In the genomic region with DNA sequence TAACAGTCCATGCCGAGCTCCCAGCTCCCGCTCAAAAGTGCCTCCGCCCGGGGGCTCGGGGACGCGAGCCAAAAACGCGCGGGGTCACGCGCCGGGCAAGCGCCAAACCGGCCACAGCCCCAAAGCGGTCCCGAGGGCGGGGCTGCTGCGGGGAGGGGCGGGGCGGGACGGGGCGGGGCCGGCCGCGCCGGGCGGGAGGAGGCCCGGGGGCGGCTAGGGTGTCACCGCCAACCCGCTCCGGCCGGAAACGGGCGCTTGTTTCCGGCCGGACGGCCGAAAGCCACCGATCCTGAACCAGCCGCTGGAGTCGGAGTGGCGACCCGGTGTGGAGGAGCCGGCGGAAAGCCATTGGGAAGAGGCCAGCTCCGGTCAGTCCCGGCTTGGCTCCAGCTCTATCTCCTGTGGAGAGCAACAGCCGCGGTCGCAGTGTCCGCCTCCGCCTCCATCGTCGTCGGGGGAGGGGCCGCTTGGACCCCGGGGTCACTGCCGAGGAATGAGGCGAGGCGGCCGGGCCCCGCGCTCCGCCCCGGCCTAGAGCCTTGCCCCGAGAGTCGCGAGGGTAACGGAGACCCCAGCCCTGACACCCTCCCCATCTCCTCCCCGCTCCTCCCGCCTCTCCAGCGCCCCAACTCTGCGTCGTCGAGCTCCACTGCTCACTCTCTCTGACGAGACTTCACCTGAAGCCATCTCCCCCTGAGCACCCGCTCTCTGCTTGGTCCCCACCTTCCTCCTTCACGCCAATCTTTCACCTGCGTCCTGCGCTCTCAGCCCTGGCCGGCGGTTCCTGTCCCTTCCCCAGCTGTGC, we compare ENCODE assay signal across 8 mouse cellular contexts. TPM values are rescaled to one million over a fixed set of nuclear protein-coding genes. Genes with fewer than 3 reads are reported as not detected.
DNase-seq lines count a peak whose midpoint lies in the region; ATAC-seq and TF ChIP-seq lines count a peak whose summit lies in the region.

A gene (plus strand): TSS at position 267 of the 805 bp plus-strand sequence.

- under 1% methylated on average over 81 of the region's 84 CpGs for WGBS in forebrain, embryonic 12.5 days
- under 1% methylated on average over 70 of the region's 84 CpGs for WGBS in heart, postnatal 0 days
- under 1% methylated on average over 73 of the region's 84 CpGs for WGBS in liver, postnatal 0 days (ENCODE audit: insufficient replicate concordance)
- whole genome bisulfite sequencing in neural tube, embryonic 14.5 days: under 1% methylated on average over 76 of the region's 84 CpGs

- H3K4me1 ChIP-seq in CH12.LX (ENCODE audit: control insufficient read depth in 1 of 2, insufficient read depth in 2 of 2): peaks cover 15 to 59% of the 10 kb centered on the region in 2 experiments
- peaks cover 23% of the 10 kb centered on the region for H3K4me1 ChIP-seq in forebrain, embryonic 12.5 days
- H3K4me1 ChIP-seq in heart, postnatal 0 days (ENCODE audit: control insufficient read depth, insufficient read depth): peaks cover 6% of the 10 kb centered on the region; the same call in 1 of the 2 replicates
- H3K4me1 ChIP-seq in liver, postnatal 0 days (ENCODE audit: insufficient read depth): peaks cover 18% of the 10 kb centered on the region
- H3K4me1 ChIP-seq in neural tube, embryonic 14.5 days (ENCODE audit: control insufficient read depth, insufficient read depth, low read length): peaks cover 14% of the 10 kb centered on the region; the same call in 1 of the 2 replicates

- TF ChIP-seq EP300 in CH12.LX (IDR thresholded peaks at IDR 0.05; ENCODE audit: low read length): no peak
- TF ChIP-seq EP300 in heart, postnatal 0 days (IDR thresholded peaks at IDR 0.05; ENCODE audit: low read depth): no peak
- 0 out of 2 replicates have a peak, but pooled peaks have one; percentile 18 for TF ChIP-seq EP300 in liver, postnatal 0 days (IDR thresholded peaks at IDR 0.05; ENCODE audit: low read depth)

- peak within 1 kb of the TSS; percentile 83 for H3K9ac ChIP-seq in CH12.LX (ENCODE audit: insufficient read depth, low read depth)
- H3K9ac ChIP-seq in forebrain, embryonic 12.5 days: peak within 1 kb of the TSS; percentile 89
- H3K9ac ChIP-seq in heart, postnatal 0 days (replicated peaks; ENCODE audit: low read depth, low read length): peak within 1 kb of the TSS; percentile 90
- peak within 1 kb of the TSS; percentile 89 for H3K9ac ChIP-seq in liver, postnatal 0 days (replicated peaks)
- peak within 1 kb of the TSS; percentile 88 for H3K9ac ChIP-seq in neural tube, embryonic 14.5 days (replicated peaks; ENCODE audit: low read depth, low read length)

- TF ChIP-seq RAD21 in CH12.LX (IDR thresholded peaks at IDR 0.05; ENCODE audit: low read depth, low read length): no peak

- peak; percentile 74 for TF ChIP-seq POLR2A in CH12.LX (IDR thresholded peaks at IDR 0.05; ENCODE audit: low read depth, low read length)

- peak; percentile 91 for ATAC-seq in forebrain, embryonic 12.5 days (ENCODE audit: low FRiP score)
- ATAC-seq in heart, postnatal 0 days (ENCODE audit: insufficient read depth, low read depth): peak; percentile 92
- ATAC-seq in liver, postnatal 0 days: peak; percentile 93
- peak; percentile 87 for ATAC-seq in neural tube, embryonic 14.5 days (ENCODE audit: low read depth)

- peak within 1 kb of the TSS; percentile 47 for H3K27ac ChIP-seq in CH12.LX (ENCODE audit: insufficient read depth, low read depth)
- H3K27ac ChIP-seq in forebrain, embryonic 12.5 days: peak within 1 kb of the TSS; percentile 80
- H3K27ac ChIP-seq in heart, postnatal 0 days (ENCODE audit: low read depth): peak within 1 kb of the TSS; percentile 94
- peak within 1 kb of the TSS; percentile 91 for H3K27ac ChIP-seq in liver, postnatal 0 days (ENCODE audit: low read depth)
- H3K27ac ChIP-seq in neural tube, embryonic 14.5 days (ENCODE audit: low read depth, low read length): peak within 1 kb of the TSS; percentile 63; the same call in 1 of the 2 replicates

- H3K36me3 ChIP-seq in CH12.LX (replicated peaks in 1 of 2; ENCODE audit: control insufficient read depth in 1 of 2, insufficient read depth in 1 of 2, low read length in 1 of 2): peaks cover 0 to 16% of the 10 kb centered on the region in 2 experiments
- H3K36me3 ChIP-seq in forebrain, embryonic 12.5 days (replicated peaks): no peaks in the 10 kb centered on the region
- no peaks in the 10 kb centered on the region; the same call in 1 of the 2 replicates for H3K36me3 ChIP-seq in heart, postnatal 0 days (replicated peaks; ENCODE audit: control insufficient read depth, insufficient read depth, low read length)
- H3K36me3 ChIP-seq in liver, postnatal 0 days (replicated peaks; ENCODE audit: insufficient read depth, low read length): peaks cover 3% of the 10 kb centered on the region; the same call in 1 of the 2 replicates
- no peaks in the 10 kb centered on the region for H3K36me3 ChIP-seq in neural tube, embryonic 14.5 days (ENCODE audit: control insufficient read depth, insufficient read depth, low read length)

- peak within 1 kb of the TSS; percentile 99 for H3K4me2 ChIP-seq in CH12.LX (ENCODE audit: insufficient read depth, low read depth, poor library complexity, severe bottlenecking)
- peak within 1 kb of the TSS; percentile 91 for H3K4me2 ChIP-seq in forebrain, embryonic 12.5 days
- H3K4me2 ChIP-seq in heart, postnatal 0 days (ENCODE audit: low read depth, low read length): peak within 1 kb of the TSS; percentile 85
- H3K4me2 ChIP-seq in liver, postnatal 0 days (ENCODE audit: low read depth, low read length): peak within 1 kb of the TSS; percentile 92
- H3K4me2 ChIP-seq in neural tube, embryonic 14.5 days (ENCODE audit: low read depth, low read length): peak within 1 kb of the TSS; percentile 83

- DNase-seq in CH12.LX (ENCODE audit: extremely low read depth): peak; percentile 70
- DNase-seq in c-Kit-positive CD71-positive TER-119-negative erythroid progenitor cells, embryonic 14.5 days (ENCODE audit: low read depth): peak; percentile 58
- peak; percentile 75 for DNase-seq in heart, postnatal 0 days (ENCODE audit: low spot score)
- DNase-seq in kidney, postnatal 36 days: peak; percentile 82 to 88
- DNase-seq in liver, postnatal 0 days: peak; percentile 91
- peak; percentile 90 for DNase-seq in testis, postnatal 10 days (ENCODE audit: low spot score)

- dilution Hi-C loops in CH12.LX (cut with MboI; ENCODE audit: extremely low pct_ligation_motif_present, extremely low pct_unique_long_range_greater_than_20kb, low sequenced_read_pairs): no loop called here

- H3K79me2 ChIP-seq in CH12.LX (replicated peaks; ENCODE audit: control insufficient read depth, extremely low read depth, insufficient read depth, poor library complexity, severe bottlenecking): peaks cover 24% of the 10 kb centered on the region

- H3K9me3 ChIP-seq in CH12.LX (replicated peaks; ENCODE audit: low read length): no peaks in the 10 kb centered on the region
- H3K9me3 ChIP-seq in forebrain, embryonic 12.5 days: no peaks in the 10 kb centered on the region
- H3K9me3 ChIP-seq in heart, postnatal 0 days (replicated peaks; ENCODE audit: control insufficient read depth, low read length): no peaks in the 10 kb centered on the region
- H3K9me3 ChIP-seq in liver, postnatal 0 days (ENCODE audit: low read length): no peaks in the 10 kb centered on the region
- no peaks in the 10 kb centered on the region for H3K9me3 ChIP-seq in neural tube, embryonic 14.5 days (ENCODE audit: control insufficient read depth, low read length)

- no peak for TF ChIP-seq CTCF in CH12.LX (conservative IDR thresholded peaks at IDR 0.05 in 1 of 2, IDR thresholded peaks at IDR 0.05 in 1 of 2; ENCODE audit: low read depth in 2 of 2, low read length in 2 of 2)
- no peak for TF ChIP-seq CTCF in heart, postnatal 0 days (IDR thresholded peaks at IDR 0.05; ENCODE audit: low read depth)
- TF ChIP-seq CTCF in liver, postnatal 0 days (IDR thresholded peaks at IDR 0.05; ENCODE audit: low read depth): no peak

- in situ Hi-C loops in CH12.LX (cut with MboI; ENCODE audit: low pct_ligation_motif_present, low pct_unique_long_range_greater_than_20kb, low sequenced_read_pairs): no loop called here

- H3K4me3 ChIP-seq in CH12.LX (replicated peaks in 1 of 3; ENCODE audit: low read depth in 2 of 3, low read length in 2 of 3, poor library complexity in 1 of 3): peak within 1 kb of the TSS; percentile 81 to 88 (median 86)
- H3K4me3 ChIP-seq in forebrain, embryonic 12.5 days (replicated peaks): peak within 1 kb of the TSS; percentile 89
- peak within 1 kb of the TSS; percentile 93 for H3K4me3 ChIP-seq in heart, postnatal 0 days (ENCODE audit: low read depth, low read length)
- H3K4me3 ChIP-seq in liver, postnatal 0 days (ENCODE audit: low read depth, low read length): peak within 1 kb of the TSS; percentile 89
- H3K4me3 ChIP-seq in neural tube, embryonic 14.5 days (ENCODE audit: low read depth, low read length): peak within 1 kb of the TSS; percentile 90

- no peaks in the 10 kb centered on the region for H3K27me3 ChIP-seq in CH12.LX (replicated peaks)
- H3K27me3 ChIP-seq in forebrain, embryonic 12.5 days: no peaks in the 10 kb centered on the region
- no peaks in the 10 kb centered on the region for H3K27me3 ChIP-seq in heart, postnatal 0 days (ENCODE audit: control insufficient read depth, insufficient read depth, low read length)
- no peaks in the 10 kb centered on the region for H3K27me3 ChIP-seq in liver, postnatal 0 days (ENCODE audit: insufficient read depth, low read length)
- no peaks in the 10 kb centered on the region for H3K27me3 ChIP-seq in neural tube, embryonic 14.5 days (ENCODE audit: control insufficient read depth, insufficient read depth, low read length)

TF ChIP-seq in CH12.LX, 34 proteins besides CTCF, POLR2A, EP300 and RAD21 (continues in another document):
- TF ChIP-seq E2F4 (IDR thresholded peaks at IDR 0.05; ENCODE audit: insufficient replicate concordance, low read depth, low read length) (no peak), TCF12 (IDR thresholded peaks at IDR 0.05; ENCODE audit: low read depth, low read length) (peak; percentile 73), SMC3 (IDR thresholded peaks at IDR 0.05; ENCODE audit: low read depth, low read length) (no peak), ZC3H11A (IDR thresholded peaks at IDR 0.05; ENCODE audit: low read depth, low read length) (no peak), UBTF (IDR thresholded peaks at IDR 0.05; ENCODE audit: low read depth, low read length) (peak; percentile 97), CHD2 (IDR thresholded peaks at IDR 0.05; ENCODE audit: low read length) (peak; percentile 53; the same call in 1 of the 2 replicates), MAX (IDR thresholded peaks at IDR 0.05; ENCODE audit: low read length) (peak; percentile 21; the same call in 1 of the 2 replicates), USF1 (IDR thresholded peaks at IDR 0.05; ENCODE audit: low read depth, low read length) (no peak)

RNA-seq across cellular contexts. Expression of the gene that starts here (rescaled TPM):
- 14.4 and 14.9 TPM in 2 replicates for total RNA-seq in CH12.LX (2012; rRNA removed)
- total RNA-seq in CH12.LX (2014; rRNA removed): 10.9 and 12.3 TPM in 2 replicates
- polyA plus RNA-seq in CH12.LX (2012; ENCODE audit: insufficient read length, low read depth): 17.7 and 18.7 TPM in 2 replicates
- 14.0 and 15.5 TPM in 2 replicates for polyA plus RNA-seq in forebrain, embryonic 12.5 days (2016; fragmentation: Nextera tagmentation; extraction: Ambion mirVana)
- total RNA-seq in heart, postnatal 0 days (2014; rRNA removed; ENCODE audit: low replicate concordance): 17.6 and 21.9 TPM in 2 replicates
- polyA plus RNA-seq in heart, postnatal 0 days (2015; fragmentation: Nextera tagmentation; extraction: Ambion mirVana): 16.8 and 21.7 TPM in 2 replicates
- polyA plus RNA-seq in liver, postnatal 0 days (2015; fragmentation: Nextera tagmentation; extraction: Ambion mirVana): 7.4 and 7.9 TPM in 2 replicates
- 4.6 and 8.3 TPM in 2 replicates for polyA plus RNA-seq in neural tube, embryonic 14.5 days (2014; fragmentation: Nextera tagmentation; extraction: Ambion mirVana)

Comparison
In these comparisons a context has a peak if more than half of its experiments do, and no peak if none do; other contexts are left out.
1. Peak in every context shown above with its lines: DNase-seq, ATAC-seq, H3K4me3 ChIP-seq and H3K27ac ChIP-seq.